Comparison of ENCODE assay signal across 14 mouse cellular contexts in genomic region chr8:115475156-115475555, GRCm38 (mm10).
"Had no signal": no experiment of that assay in that cellular context is flagged by ENCODE, and none has a peak within 500 bp of the region (broad histone marks: within the 10 kb centered on the region; RNA-seq: fewer than 3 reads in every experiment).

No protein-coding gene starts in this region.

- H3K4me3 ChIP-seq: limb, embryonic 12.5 days; liver, embryonic 13.5 days; midbrain, embryonic 13.5 days; myocyte; neural tube, embryonic 15.5 days had no signal

- H3K36me3 ChIP-seq: limb, embryonic 12.5 days; liver, embryonic 13.5 days; midbrain, embryonic 13.5 days; neural tube, embryonic 15.5 days had no signal

- DNase-seq: kidney, postnatal 36 days; layer of hippocampus, adult 9-11 months; layer of hippocampus, postnatal 36 days; liver; liver, embryonic 13.5 days; liver, postnatal 0 days; right cerebral cortex, adult 18-20 months; thymus, adult 18-20 months; thymus, postnatal 14 days had no signal

- H3K27me3 ChIP-seq: midbrain, embryonic 13.5 days; neural tube, embryonic 15.5 days had no signal

- ATAC-seq: liver, postnatal 0 days; midbrain, embryonic 13.5 days had no signal

- H3K9ac ChIP-seq: limb, embryonic 12.5 days; liver, embryonic 13.5 days; liver, postnatal 0 days; midbrain, embryonic 13.5 days; neural tube, embryonic 15.5 days had no signal

- H3K27ac ChIP-seq: kidney, postnatal 0 days; limb, embryonic 12.5 days; liver, embryonic 13.5 days; midbrain, embryonic 13.5 days had no signal

- H3K4me2 ChIP-seq: limb, embryonic 12.5 days; liver, embryonic 13.5 days; midbrain, embryonic 13.5 days; neural tube, embryonic 15.5 days had no signal

- H3K9me3 ChIP-seq: limb, embryonic 12.5 days; liver, embryonic 13.5 days; midbrain, embryonic 13.5 days; neural tube, embryonic 15.5 days had no signal

- H3K4me1 ChIP-seq: liver, embryonic 13.5 days; midbrain, embryonic 13.5 days had no signal
